Mouse (Mus musculus) erythroblast, embryonic 14.5 days (primary cell): ENCODE results near the gene Zfp827.

Source experiments
- GATA1 ChIP-seq: IDR thresholded peaks from 2 replicates; pipeline ENCODE4 v1.6.1; 2012; ENCODE audit warnings: low read length, inconsistent platforms, mixed read lengths
- TAL1 ChIP-seq: IDR thresholded peaks from 3 replicates; pipeline ENCODE4 v1.6.1; 2012; ENCODE audit warnings: low read length, inconsistent platforms, mixed read lengths

DNA sequence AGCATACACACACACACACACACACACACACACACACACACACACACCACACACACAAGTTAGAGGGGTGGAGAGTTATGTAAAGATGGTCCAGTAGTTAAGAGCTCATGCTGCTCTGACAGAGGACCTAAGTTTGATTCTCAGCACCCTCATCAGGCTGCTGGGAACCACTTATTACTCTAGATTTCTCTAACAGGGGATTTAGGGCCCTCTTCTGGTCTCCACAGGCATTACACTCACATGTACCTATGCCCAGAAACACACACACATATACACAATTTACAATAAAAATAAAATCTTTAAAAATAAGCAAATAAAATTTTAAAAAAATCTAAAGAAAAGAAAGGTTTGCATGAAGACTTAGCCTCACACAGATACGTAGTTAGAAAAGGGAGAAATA, 4.3 kb upstream of the Zfp827 start:
- no peak for TF ChIP-seq TAL1
- no peak for TF ChIP-seq GATA1
